Mouse (Mus musculus) kidney, postnatal 0 days (tissue): ENCODE measurements around the gene Pdxdc1. TPM values are rescaled to one million over a fixed set of nuclear protein-coding genes. Genes with fewer than 3 reads are reported as not detected.

Experiments
- ATAC-seq: fragments of 200-750 bp; cut with Nextera tagmentation; replicated peaks from 2 replicates; pipeline ENCODE4 v1.8.0; 2017; ENCODE audit warnings: low read depth, moderate number of reproducible peaks, moderate TSS enrichment, moderate library complexity; ENCODE audit not compliant: low FRiP score
- DNase-seq: peaks from one replicate; pipeline ENCODE4 v3.0.0-alpha.2; 2016; ENCODE audit warnings: low spot score
- H3K27ac ChIP-seq: fragments of 300-500 bp; sonication (generic); 2 replicates; pipeline ENCODE4 v1.5.1; 2014; ENCODE audit warnings: mild to moderate bottlenecking
- H3K27me3 ChIP-seq: fragments of 300-500 bp; sonication (generic); 2 replicates; pipeline ENCODE4 v1.6.1; 2014; ENCODE audit warnings: low read length, mixed read lengths; ENCODE audit not compliant: insufficient read depth
- H3K36me3 ChIP-seq: fragments of 300-500 bp; sonication (generic); 2 replicates; pipeline ENCODE4 v1.6.1; 2014; ENCODE audit warnings: low read length, mixed read lengths; ENCODE audit not compliant: insufficient read depth
- H3K4me1 ChIP-seq: fragments of 300-500 bp; sonication (generic); replicated peaks from 2 replicates; pipeline ENCODE4 v1.6.1; 2014; ENCODE audit warnings: antibody characterized with exemption, low read length, mixed read lengths; ENCODE audit not compliant: insufficient read depth
- H3K4me2 ChIP-seq: fragments of 300-500 bp; sonication (generic); 2 replicates; pipeline ENCODE4 v1.6.1; 2014; ENCODE audit warnings: mild to moderate bottlenecking, low read length, moderate library complexity, mixed read lengths
- H3K4me3 ChIP-seq: fragments of 300-500 bp; sonication (generic); replicated peaks from 2 replicates; pipeline ENCODE4 v1.5.1; 2014; ENCODE audit warnings: low read depth, low read length
- H3K9ac ChIP-seq: fragments of 300-500 bp; sonication (generic); 2 replicates; pipeline ENCODE4 v1.6.1; 2014; ENCODE audit warnings: low read depth, low read length
- H3K9me3 ChIP-seq: fragments of 300-500 bp; sonication (generic); replicated peaks from 2 replicates; pipeline ENCODE4 v1.6.1; 2016; ENCODE audit warnings: low read length, inconsistent platforms, mixed read lengths
- CTCF ChIP-seq: IDR thresholded peaks from 2 replicates; pipeline ENCODE4 v1.5.1; 2016; ENCODE audit warnings: antibody characterized with exemption, low read depth, mild to moderate bottlenecking, moderate library complexity
- WGBS: fragments of 180-500 bp; shearing (Covaris S2); extraction: QIAGEN DNeasy Blood & Tissue Kit; methylation state at CpG from one replicate; pipeline ENCODE4 v1.1.7; 2014; 5-methylcytosine and 5-hydroxymethylcytosine counted together
- polyA plus RNA-seq: library from polyadenylated mRNA; unstranded; fragments of >200 nt; fragmentation: Nextera tagmentation; extraction: Ambion mirVana; gene quantifications from 2 replicates; pipeline ENCODE4 v1.2.1, GENCODE M21; 2015

Gene Pdxdc1
- polyA plus RNA-seq, 1 experiment from 2014 or later = 59.8 TPM

- no peaks in the 10 kb centered on the region for H3K36me3 ChIP-seq
- no peak overlapping the region for H3K4me2 ChIP-seq
- TF ChIP-seq CTCF = peak; percentile 34; the same call in 1 of the 2 replicates
- no peak overlapping the region for H3K9ac ChIP-seq
- H3K27me3 ChIP-seq = no peaks in the 10 kb centered on the region
- no peak for ATAC-seq
- no peak for DNase-seq
- no peaks in the 10 kb centered on the region for H3K4me1 ChIP-seq
- H3K9me3 ChIP-seq = no peaks in the 10 kb centered on the region
- H3K4me3 ChIP-seq = no peak overlapping the region
- 91% methylated on average over 6 of the region's 6 CpGs for WGBS
- no peak overlapping the region for H3K27ac ChIP-seq
These were observed 18.1 kb upstream of the Pdxdc1 start for GRCm38 (mm10) chr16:13921063-13921462.

GRCm38 (mm10) chr16:13920093-13920492 is 17.2 kb upstream of the Pdxdc1 start:
- H3K9me3 ChIP-seq = no peaks in the 10 kb centered on the region
- no peak for TF ChIP-seq CTCF
- DNase-seq (no peak), ATAC-seq (no peak)
- no peak overlapping the region for H3K4me2 ChIP-seq
- no peaks in the 10 kb centered on the region for H3K4me1 ChIP-seq
- H3K36me3 ChIP-seq = no peaks in the 10 kb centered on the region
- no peak overlapping the region for H3K4me3 ChIP-seq
- WGBS = 91% methylated on average over 5 of the region's 5 CpGs
- H3K27me3 ChIP-seq = no peaks in the 10 kb centered on the region
- H3K27ac ChIP-seq = no peak overlapping the region
- H3K9ac ChIP-seq = no peak overlapping the region

- Histone ChIP-seq H3K4me2 (no peak overlapping the region), H3K36me3 (no peaks in the 10 kb centered on the region), H3K9ac (no peak overlapping the region), H3K4me1 (no peaks in the 10 kb centered on the region), H3K27me3 (no peaks in the 10 kb centered on the region), H3K4me3 (no peak overlapping the region), H3K27ac (no peak overlapping the region), H3K9me3 (no peaks in the 10 kb centered on the region)
- no peak for DNase-seq
- TF ChIP-seq CTCF = no peak
- ATAC-seq = no peak
- WGBS = 66% methylated on average over 3 of the region's 3 CpGs
These were observed 4.4 kb upstream of the Pdxdc1 start for GRCm38 (mm10) chr16:13907297-13907696.

- Histone ChIP-seq H3K4me3 (peak overlapping the region; percentile 59), H3K27ac (peak overlapping the region; percentile 85), H3K9ac (peak overlapping the region; percentile 80), H3K36me3 (no peaks in the 10 kb centered on the region), H3K4me1 (peaks cover 7% of the 10 kb centered on the region; the same call in 1 of the 2 replicates), H3K9me3 (no peaks in the 10 kb centered on the region), H3K4me2 (peak overlapping the region; percentile 77), H3K27me3 (no peaks in the 10 kb centered on the region)
- ATAC-seq (peak; percentile 86), DNase-seq (peak; percentile 95)
- 7% methylated on average over 8 of the region's 8 CpGs for whole genome bisulfite sequencing
- TF ChIP-seq CTCF = peak; percentile 85
These were observed 557 bp upstream of the Pdxdc1 start for GRCm38 (mm10) chr16:13903488-13903887.

- peak overlapping the region; percentile 85 for H3K27ac ChIP-seq
- no peak for DNase-seq
- no peaks in the 10 kb centered on the region for H3K36me3 ChIP-seq
These were observed 517 bp downstream of the Pdxdc1 start for GRCm38 (mm10) chr16:13902397-13902831.

GRCm38 (mm10) chr16:13898981-13899380 is 4.0 kb downstream of the Pdxdc1 start:
- ATAC-seq = no peak
- TF ChIP-seq CTCF = no peak
- 49% methylated on average over 2 of the region's 2 CpGs for WGBS
- H3K27me3 ChIP-seq = no peaks in the 10 kb centered on the region
- DNase-seq = peak; percentile 6
- peaks cover 7% of the 10 kb centered on the region; the same call in 1 of the 2 replicates for H3K4me1 ChIP-seq
- H3K9ac ChIP-seq = no peak overlapping the region
- 0 out of 2 replicates have a peak, but pooled peaks cover 2% of the 10 kb centered on the region for H3K36me3 ChIP-seq
- H3K4me2 ChIP-seq = no peak overlapping the region
- H3K27ac ChIP-seq = no peak overlapping the region
- H3K4me3 ChIP-seq = no peak overlapping the region
- no peaks in the 10 kb centered on the region for H3K9me3 ChIP-seq

More at GRCm38 (mm10) chr16:13902397-13902831, 517 bp downstream of the Pdxdc1 start:
- peak overlapping the region; percentile 80 for H3K9ac ChIP-seq
- H3K4me1 ChIP-seq = peaks cover 7% of the 10 kb centered on the region; the same call in 1 of the 2 replicates
- no peaks in the 10 kb centered on the region for H3K27me3 ChIP-seq
- WGBS = 2% methylated on average over 30 of the region's 30 CpGs
- peak overlapping the region; percentile 59 for H3K4me3 ChIP-seq
- no peaks in the 10 kb centered on the region for H3K9me3 ChIP-seq
- TF ChIP-seq CTCF = no peak
- peak overlapping the region; percentile 77 for H3K4me2 ChIP-seq
- ATAC-seq = no peak; the same call in 1 of the 2 replicates

- WGBS = 77% methylated on average over 3 of the region's 3 CpGs
- no peak for ATAC-seq
- no peak overlapping the region for H3K4me2 ChIP-seq
- no peak for DNase-seq
- H3K36me3 ChIP-seq = 0 out of 2 replicates have a peak, but pooled peaks cover 2% of the 10 kb centered on the region
- H3K4me1 ChIP-seq = no peaks in the 10 kb centered on the region
- H3K4me3 ChIP-seq = no peak overlapping the region
- no peaks in the 10 kb centered on the region for H3K9me3 ChIP-seq
- H3K27me3 ChIP-seq = no peaks in the 10 kb centered on the region
- no peak for TF ChIP-seq CTCF
- no peak overlapping the region for H3K9ac ChIP-seq
- no peak overlapping the region for H3K27ac ChIP-seq
These were observed 6.6 kb downstream of the Pdxdc1 start for GRCm38 (mm10) chr16:13896357-13896756.
